Mouse (Mus musculus): Measurements from ENCODE around the gene Abraxas2.

DNA sequence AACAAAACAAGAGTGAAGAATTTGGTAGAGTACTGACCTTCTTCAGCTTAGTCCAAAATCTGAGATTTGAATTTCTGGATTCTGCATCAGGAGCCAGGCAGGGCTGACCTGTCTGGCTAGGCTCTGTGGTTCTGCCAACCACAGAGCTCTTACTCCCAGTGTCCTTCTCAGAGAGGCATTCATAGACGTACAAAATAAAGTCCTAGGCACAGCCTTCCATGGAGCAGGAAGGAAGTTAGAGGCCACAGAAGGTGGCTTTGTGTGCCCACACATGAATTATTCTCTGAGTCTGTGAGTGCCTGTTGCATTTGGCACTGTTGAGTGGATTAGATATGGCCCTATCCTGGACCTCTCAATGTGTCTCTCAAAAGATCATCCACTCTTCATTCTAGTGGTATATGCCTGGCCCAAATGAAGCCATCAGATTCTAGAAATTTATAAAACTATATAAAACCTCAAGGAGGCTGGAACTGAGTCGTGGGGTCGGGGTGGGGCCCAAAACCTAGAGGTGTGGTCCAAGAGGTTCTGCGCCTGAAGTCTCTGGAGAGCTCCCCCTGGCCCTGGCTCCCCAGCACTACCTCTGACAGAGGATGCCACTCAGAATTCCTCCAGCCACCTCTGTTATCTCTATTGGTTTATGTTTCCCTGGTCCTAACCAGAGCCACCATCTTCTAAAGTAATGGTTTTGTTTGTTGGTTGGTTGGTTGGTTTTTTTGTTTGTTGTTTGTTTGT is 29.7 kb downstream of the Abraxas2 start:
- TF ChIP-seq EP300 (IDR thresholded peaks at IDR 0.05; ENCODE audit: insufficient read depth, low read depth, low read length): no peak
- TF ChIP-seq POLR2A (IDR thresholded peaks at IDR 0.05; ENCODE audit: insufficient read depth, low read length): no peak
- TF ChIP-seq CTCF (IDR thresholded peaks at IDR 0.05; ENCODE audit: low read depth, low read length): no peak

Measured in ES-Bruce4 (cell line).